Mouse (Mus musculus) cerebellum, adult 11 months (tissue): ENCODE data around the gene Gm11042.

ENCODE experiments used
- DNase-seq: peaks from one replicate; pipeline ENCODE4 v3.0.0; 2022

Gene Gm11042

DNA sequence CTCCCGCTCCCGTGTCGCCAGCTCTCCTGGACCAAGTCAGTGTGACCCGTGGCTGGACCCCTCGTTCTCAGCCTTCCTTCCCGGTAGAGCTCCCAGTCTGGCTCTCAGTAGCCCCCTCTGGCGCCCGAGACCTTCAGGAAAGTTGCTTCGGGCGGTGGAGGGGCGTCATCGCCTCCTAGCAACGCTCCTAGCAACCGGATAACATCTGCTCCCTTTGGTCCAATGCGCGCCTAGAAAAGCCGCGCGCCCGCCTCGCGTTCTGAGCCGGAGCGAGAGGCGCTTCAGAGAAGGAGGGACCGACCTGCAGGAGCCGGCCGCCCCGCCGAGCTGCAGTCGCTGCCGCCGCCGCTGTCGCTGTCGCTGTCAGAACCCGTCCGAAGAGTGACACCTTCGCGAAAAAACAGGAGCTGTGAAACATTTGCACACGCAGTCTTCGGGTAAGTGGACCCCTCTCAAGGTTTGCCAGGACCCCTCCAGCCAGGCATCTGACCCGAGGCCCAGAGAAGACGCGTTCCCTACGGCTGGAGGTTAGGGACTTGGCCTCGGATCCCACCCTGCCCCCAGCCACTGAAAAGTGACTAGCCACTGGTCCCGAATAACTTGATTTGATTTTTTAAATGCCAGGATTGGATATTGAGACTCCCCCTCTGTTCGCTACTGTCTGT is 32.0 kb downstream of the Gm11042 start:
- DNase-seq, result peak; percentile 59

DNA sequence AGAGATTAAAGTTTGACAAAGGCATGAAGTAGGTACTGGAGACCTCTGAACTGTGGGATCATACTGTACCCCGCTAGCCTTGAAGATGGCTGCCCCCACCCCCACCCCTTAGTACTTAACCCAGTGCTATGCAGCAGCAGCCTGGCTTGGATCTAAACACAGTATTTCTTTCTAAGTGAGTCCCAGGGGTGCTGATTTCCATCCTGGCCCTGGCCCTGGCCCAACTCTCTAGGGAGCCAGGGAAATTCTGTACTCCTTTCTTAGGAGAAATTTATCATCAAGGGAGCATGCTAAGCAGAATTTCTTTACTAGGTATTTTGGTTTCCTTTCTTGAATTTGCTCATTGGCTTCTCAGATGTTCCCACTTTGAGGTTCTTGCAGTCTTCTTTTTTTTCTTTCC is 33.3 kb downstream of the Gm11042 start:
- DNase-seq, result no peak

DNA sequence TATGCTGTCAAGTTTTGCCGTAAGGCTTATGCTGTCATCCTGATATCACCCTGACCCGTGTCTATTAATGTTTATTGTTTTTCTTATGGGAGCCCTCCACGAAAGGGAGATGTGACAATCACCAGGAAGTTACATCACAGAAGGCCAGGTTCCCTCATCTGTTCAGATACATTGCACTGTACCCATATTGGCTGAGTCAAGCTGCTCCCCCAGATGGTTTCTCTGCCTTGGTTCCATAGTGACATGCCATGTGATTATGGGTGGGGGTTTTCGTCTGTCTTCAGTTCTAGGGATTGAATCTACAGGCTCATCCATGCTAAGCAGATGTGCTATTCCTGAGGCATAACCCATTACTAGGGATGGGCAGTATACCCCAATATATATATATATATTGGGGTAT is 34.8 kb downstream of the Gm11042 start:
- no peak for DNase-seq

DNA sequence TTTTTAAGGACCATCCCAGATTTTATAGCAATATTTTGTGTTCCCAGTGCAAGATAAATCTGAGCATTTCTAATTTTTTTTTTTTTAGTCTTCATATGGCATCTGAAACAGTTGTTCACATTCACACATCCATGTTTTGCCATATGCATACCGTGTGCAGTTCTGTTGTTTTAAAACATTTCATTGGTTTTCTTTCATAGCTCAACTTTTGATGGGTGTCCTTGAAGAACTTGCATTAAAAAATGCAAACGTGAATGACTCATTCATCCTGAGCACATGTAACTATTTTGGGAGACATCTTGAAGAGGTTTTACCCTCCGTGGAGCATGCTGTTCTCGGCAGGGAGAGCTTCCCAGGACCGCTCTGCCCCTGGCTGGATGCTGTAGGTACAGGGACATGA is 38.9 kb downstream of the Gm11042 start:
- DNase-seq, result no peak

DNA sequence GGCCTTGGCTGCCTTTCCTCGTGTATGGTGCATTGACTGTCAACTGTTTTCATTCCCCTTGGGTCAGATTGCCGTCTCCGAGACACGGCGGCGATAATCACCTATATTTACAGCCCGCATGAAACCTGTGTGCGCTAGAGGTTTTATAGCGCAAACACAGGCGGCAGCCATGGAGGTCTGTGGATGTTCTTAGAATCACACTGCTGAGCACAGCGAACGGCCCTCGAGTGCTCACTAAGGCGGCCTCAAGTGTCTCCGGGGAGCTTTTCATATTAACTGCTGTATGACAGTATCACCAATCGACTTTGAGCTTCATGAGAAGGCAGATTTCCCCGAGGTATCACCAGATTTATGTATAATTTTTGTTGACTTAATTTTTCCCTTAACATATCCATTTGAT is 43.6 kb downstream of the Gm11042 start:
- DNase-seq, result no peak

DNA sequence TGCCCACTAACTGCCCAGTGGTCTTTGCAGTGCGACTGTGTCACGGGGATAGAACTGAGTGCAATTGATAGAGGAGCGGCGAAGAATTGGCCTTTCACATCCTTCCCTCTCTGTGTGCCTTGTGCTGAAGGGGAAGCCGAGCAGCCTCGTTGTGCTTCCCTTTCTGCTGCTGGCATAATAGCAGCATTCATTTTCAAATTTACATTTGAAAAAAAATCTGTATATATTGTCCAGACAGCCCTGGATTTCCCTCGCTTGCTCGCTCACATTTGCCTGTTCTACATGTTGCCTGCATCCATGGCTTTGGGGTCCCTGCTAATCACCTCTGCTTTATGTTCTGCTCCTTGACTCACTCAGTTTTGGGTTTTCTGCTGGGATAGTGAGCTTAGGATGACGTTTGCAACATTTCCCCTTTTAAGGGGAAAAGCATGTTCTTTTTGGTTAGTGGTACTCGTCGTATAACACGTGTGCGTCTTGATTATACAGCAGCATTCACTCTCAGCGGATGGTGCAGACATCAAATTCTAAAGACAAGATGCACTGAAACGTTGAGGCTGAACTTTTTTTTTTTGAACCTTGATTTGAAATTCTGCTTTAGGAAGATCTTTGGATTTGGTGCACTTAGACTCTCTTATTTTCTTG is 47.4 kb downstream of the Gm11042 start:
- DNase-seq, result no peak

DNA sequence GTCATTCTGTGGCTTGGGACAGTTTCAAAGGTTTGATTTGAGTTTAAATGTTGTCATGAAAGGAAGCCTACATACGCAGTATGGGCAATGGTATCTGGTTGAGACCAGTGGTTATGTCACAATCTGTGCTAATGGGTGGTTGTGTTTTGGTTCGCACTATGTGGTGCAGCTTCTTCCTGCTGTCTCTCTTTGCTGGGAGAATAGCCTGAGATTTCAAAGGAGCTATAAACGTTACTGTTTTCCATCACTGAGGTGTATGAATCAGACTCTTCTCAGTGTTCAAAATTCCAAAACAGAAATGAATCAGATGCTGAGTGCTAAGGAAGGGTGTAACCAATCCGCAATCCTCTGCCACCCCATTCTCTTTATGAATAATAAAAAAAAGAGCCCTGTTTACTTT is 49.1 kb downstream of the Gm11042 start:
- DNase-seq, result no peak
